Mouse (Mus musculus) kidney, adult 2 months (tissue): ENCODE results near the gene 9230102O04Rik.

Experiments used
- CTCF ChIP-seq: fragments of 200-500 bp; conservative IDR thresholded peaks from 2 replicates; pipeline ENCODE4 v1.5.1; 2011; ENCODE audit warnings: low read depth, mild to moderate bottlenecking, control low read depth, low read length, moderate library complexity, mixed read lengths; ENCODE audit not compliant: insufficient read depth, insufficient read length
- POLR2A ChIP-seq: fragments of 200-500 bp; IDR thresholded peaks from one replicate; pipeline ENCODE4 v1.6.1; 2011; ENCODE audit warnings: low read depth, low read length, control low read depth

DNA sequence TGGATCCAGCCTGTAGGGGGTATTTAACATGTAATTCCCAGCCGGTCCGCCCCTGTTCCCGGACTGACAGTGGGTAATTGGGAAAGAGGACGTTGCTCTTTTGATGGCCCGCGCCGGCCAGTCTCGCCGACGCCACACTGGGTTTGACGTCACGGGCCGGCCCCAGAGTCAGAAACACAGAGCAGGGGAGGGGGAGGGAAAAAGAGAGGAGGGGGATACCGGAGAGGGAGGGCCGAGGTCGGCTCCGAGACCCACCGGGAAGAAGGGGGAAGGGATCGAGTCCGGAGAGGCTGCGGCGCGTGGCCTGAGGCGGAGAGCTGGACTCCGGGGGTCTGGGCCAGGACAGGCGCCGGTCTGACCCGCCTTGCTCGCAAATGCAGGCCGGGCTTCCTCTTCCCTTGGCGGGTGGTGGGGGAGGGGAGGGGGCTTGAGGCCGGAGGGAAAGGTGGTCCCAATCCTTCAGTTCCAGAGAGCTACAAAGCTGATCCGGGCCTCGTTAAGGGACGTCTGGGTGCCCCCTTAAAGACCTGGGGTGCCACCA is 8.2 kb downstream of the 9230102O04Rik start, which contains the start of gene 4930412O13Rik:
- TF ChIP-seq POLR2A (no peak), CTCF (no peak)
